Mouse (Mus musculus) thymus, adult 2 months (tissue): Measurements from ENCODE around the gene Cxcr5.

Experiments used
- CTCF ChIP-seq: fragments of 200-500 bp; IDR thresholded peaks from 2 replicates; pipeline ENCODE4 v1.5.1; 2012; ENCODE audit warnings: mild to moderate bottlenecking, control low read depth, low read length, moderate library complexity, borderline replicate concordance; ENCODE audit not compliant: control insufficient read depth, poor library complexity, insufficient read depth; ENCODE audit errors: extremely low read depth
- POLR2A ChIP-seq: fragments of 200-500 bp; IDR thresholded peaks from 2 replicates; pipeline ENCODE4 v1.6.1; 2012; ENCODE audit warnings: mild to moderate bottlenecking, low read length, control low read depth, moderate library complexity; ENCODE audit not compliant: control insufficient read depth, poor library complexity, insufficient read depth; ENCODE audit errors: extremely low read depth

- no peak for TF ChIP-seq CTCF
- no peak for TF ChIP-seq POLR2A
Observed at GRCm38 (mm10) chr9:44544986-44545385, 16.7 kb downstream of the Cxcr5 start.
